Mouse (Mus musculus) heart, postnatal 0 days (tissue): ENCODE measurements around the gene Itgb1bp2.
"Not testable (repeated sequence)": the region's sequence is repeated elsewhere in the genome, so short reads cannot be mapped to it uniquely, and the experiment has no call there.

Experiments
- CTCF ChIP-seq: IDR thresholded peaks from 2 replicates; pipeline ENCODE4 v1.5.1; 2016; ENCODE audit warnings: antibody characterized with exemption, control low read depth, low read depth
- EP300 ChIP-seq: IDR thresholded peaks from 2 replicates; pipeline ENCODE4 v1.6.1; 2016; ENCODE audit warnings: antibody characterized with exemption, low read depth

- peak; percentile 72 for TF ChIP-seq CTCF
- not testable (repeated sequence) for TF ChIP-seq EP300
These were observed 37.7 kb downstream of the Itgb1bp2 start for GRCm38 (mm10) chrX:101486487-101487152.
